Mouse (Mus musculus) cerebellum, adult 18-20 months (tissue): Measurements from ENCODE around the gene Dnmt1.
A peak's percentile ranks its signal among the peaks of the same experiment; 100 is the strongest.

ENCODE experiments used
- DNase-seq, 2 experiments: peaks; one replicate each; pipeline ENCODE4 v3.0.0; 2021

The Dnmt1 gene

DNA sequence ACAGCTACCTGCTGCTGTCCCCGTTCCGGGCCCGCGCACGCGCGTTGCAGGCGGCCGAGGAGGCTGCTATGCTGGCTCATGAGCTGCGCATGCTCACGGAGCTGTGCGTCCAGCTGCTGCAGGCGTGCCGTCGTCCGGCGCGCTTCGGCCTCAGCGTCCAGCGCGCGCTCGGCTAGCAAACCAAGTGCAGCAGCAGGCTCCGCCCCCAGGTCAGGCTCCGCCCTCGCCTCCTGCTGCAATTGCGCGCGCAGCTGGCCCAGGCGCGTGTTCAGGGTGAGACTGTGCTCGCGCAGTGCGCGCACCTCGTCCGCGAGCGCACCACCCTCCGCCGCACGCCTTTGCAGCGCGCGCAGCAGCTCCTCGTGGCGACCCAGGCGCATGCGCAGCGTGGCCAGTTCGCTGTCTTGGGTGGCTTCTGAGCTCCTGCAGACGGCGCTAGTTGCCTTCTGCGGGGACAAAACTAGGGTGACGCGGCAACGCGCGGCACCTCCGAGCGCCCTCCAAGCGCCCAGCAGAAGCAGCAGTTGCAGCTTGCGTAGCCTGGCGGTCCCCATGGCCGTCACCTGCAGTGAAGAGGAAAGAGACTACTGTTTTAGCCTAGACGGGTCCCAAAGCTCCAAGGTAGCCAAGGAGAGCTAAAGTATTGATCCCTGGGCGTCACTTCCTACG, 81.5 kb downstream of the Dnmt1 start:
- peak; percentile 97 to 100 for DNase-seq

DNA sequence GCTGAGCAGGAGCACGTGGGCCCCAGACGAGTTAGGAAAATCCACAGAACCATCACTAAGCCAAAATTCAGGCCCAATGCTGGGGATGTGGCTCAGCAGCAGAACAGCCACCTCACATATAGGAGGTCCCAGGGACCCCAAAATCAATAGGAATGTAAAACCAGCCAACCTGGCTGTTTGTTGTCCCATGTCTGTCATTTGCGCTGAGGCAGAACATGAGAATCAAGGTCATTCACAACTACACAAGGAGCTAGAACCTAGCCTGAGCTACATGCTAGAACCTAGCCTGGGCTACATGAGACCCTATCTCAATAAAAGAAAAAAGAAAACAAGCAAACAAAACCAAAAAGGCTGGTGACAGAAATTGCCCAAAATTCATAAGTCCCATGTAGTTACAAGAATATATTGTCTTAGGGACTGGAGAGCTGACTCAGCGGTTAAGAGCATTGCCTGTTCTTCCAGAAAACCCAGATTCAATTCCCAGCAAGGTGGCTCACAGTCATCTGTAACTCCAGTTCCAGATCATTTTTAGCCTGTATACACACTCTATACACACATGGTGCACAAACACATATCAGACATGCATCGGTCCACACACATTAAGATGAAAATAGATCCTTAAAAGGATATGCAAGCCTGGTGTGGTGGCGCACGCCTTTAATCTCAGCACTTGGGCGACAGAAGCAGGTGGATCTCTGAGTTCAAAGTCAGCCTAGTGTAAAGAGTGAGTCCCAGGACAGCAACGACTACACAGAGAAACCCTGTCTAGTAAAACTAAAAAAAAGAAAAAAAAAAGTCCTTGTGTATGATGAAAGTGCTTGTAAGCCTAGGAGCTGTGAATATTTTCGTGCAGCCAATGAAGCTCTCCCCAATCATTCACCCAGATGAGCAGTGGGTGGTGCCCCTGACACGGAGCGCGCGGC, 82.3 kb downstream of the Dnmt1 start:
- DNase-seq: peak in 1 of 2 experiments; percentile 20

DNA sequence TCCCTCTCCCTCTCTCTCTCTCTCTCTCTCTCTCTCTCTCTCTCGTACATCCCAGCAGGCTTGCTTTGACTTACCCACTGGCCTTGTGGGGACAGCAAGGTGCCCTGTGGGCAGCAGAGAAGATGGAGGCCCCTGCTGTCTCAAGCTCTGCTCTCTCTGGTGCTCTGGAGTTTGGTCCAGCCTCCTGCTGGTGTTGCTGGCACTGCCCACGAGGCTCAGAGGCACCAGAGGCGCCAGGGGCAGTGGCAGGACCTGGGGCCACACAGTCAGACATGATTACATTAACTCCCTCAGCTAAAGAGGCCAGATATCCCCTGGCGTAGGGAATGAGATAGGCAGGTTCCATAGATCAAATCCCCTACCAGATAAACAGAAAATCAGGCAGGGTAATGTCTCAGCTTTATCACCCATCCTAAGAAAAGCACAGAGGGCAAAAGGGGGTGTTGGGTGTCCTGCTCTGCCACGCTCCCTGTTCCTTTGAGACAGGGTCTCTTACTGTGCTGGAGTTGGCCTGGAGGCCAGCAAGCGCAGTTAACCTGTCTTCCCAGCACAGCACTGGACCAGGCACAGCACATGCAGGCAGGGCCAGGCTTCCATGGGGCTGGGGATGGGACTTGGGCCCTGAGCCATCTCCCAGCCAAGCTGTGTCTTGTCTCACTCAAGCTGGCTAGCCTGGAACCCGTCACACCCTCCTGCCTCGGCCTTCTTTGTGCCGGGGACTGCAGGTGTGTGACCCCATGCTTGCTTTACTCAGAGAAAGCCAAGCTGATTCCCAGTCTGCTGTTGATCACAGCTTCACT, 83.2 kb downstream of the Dnmt1 start:
- DNase-seq: no peak

DNA sequence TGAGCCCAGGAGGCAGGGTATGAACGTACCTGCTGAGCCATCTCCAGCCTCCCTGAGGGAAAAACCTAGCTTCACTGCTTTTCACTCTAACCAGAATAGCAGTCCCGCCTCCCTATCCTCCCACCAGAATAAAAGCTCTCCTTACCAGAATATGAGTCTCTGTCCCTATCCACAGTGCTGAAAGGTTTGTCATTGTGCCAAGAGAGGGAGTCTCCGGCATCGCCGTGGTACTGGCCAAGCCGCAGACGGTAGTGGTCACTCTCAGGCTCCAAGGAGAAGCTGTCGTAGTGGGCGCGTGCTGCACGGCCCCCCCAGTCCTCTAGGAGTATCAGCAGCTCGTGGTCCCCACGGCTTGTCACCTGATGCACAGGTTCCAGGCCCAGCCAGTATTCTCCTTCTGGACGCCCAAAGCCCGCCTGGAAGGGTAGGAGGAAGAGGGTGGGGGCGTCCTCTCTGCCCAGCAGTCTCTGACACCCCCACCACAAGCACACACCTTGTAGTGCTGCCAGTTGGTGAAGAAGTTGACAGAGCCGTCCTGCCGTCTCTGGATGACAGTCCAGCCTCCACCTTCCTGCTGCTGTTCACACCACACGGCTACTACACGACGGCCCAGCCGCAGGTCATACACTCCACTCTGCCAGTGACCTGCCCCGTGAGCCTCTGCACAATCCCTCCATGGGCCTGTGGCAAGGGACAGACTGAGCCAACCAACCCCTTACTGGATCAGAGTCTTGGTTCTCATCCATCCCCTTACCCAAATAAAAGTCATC, 84.5 kb downstream of the Dnmt1 start:
- DNase-seq: peak in 1 of 2 experiments; percentile 18

DNA sequence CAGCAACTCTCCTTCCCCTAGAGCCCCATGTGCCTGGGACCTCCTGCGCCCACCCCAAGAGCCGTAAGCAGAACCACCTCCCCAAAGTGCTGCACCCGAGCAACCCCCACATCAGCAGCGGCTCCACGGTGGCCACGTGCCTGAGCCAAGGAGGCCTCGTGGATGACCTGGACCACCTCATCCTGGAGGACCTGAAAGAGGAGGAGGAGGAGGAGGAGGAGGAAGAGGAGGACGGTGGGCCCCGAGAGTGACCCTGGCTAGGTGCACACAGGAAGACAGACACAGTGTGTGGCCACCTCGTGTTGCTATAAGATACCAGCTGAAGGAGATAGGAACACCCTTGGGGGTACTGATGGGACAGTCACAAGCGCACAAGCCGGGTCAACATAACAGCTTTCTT, 86.2 kb downstream of the Dnmt1 start:
- DNase-seq: no peak

DNA sequence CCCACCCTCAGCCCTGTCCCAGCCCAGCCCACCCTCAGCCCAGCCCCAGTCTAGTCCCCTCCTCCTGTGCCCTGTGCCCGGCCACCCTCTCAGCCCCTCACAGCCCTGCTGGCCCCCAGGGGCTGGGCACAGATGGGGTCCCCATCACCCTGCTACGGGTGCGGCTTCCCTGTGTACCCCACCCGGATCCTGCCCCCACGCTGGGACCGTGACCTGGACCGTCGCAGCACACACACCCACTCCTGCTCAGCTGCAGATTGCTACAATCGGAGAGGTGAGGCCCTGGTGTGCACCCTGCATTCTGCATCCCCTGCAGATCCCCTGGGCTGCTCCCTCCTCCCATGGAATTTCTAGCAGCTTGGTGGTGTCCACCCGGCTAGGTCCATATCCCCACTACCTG, 86.7 kb downstream of the Dnmt1 start:
- DNase-seq: no peak

DNA sequence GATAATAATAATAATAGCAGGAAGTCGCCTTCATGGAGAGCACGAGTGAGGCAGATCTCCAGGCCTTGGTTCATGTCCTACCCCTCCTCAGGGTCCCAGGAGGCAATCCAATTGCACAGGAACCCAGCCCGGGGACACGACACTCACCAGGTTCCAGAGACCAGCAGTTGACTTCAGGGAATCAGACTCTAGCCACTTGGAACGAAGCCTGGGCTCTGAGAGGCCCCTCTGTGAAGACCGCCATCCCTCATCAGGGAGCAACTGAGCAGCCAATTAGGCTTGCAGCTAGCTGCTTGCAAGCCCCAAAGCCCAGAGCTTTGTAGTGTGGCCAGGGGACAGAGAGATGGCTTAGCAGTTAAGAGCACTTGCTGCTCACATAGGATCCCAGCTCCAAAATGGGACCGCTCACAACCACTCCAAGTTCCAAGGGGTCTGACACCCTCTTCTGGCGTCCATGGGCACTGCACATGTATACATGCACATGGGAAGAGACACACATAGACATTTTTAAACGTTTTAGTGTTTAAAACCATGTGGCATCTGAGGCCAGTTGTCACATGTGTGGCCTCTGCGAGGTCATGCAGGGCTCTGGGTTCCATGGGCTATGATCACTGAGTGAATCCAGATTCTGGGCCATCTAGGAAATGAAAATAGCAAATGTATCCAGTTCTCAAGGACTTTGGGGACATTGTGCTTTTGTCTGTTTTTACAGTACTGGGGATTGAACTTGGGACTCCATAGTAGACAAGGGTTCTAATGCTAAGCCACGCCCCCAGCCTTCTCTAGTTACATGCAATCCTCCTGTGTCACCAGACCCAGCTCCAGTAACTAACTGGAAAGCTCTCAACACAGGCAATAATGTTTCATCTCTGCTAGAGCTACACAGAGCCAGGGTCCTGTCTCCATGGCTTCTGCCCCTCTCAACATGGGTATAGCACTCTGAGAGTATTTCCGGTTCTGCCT, 89.2 kb downstream of the Dnmt1 start:
- DNase-seq: peak in 1 of 2 experiments; percentile 22

DNA sequence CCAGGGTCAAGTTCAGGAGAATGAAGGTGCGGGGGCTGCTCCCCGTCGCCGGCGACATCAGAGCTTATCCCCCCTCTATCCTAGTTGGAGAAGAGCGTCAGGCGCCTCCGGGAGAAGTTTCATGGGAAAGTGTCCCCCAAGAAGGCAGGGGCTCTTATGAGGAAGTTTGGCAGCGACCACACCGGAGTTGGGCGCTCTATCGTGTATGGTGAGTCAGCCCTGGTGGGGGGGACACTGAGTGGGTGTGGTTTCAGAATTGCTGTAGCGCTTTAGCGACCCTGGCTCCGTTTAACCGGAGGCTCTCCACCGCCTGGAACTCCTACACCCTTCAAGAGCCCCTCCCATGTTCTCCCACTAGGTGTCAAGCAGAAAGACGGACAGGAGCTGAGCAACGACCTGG, 90.4 kb downstream of the Dnmt1 start:
- peak; percentile 15 to 22 for DNase-seq

DNA sequence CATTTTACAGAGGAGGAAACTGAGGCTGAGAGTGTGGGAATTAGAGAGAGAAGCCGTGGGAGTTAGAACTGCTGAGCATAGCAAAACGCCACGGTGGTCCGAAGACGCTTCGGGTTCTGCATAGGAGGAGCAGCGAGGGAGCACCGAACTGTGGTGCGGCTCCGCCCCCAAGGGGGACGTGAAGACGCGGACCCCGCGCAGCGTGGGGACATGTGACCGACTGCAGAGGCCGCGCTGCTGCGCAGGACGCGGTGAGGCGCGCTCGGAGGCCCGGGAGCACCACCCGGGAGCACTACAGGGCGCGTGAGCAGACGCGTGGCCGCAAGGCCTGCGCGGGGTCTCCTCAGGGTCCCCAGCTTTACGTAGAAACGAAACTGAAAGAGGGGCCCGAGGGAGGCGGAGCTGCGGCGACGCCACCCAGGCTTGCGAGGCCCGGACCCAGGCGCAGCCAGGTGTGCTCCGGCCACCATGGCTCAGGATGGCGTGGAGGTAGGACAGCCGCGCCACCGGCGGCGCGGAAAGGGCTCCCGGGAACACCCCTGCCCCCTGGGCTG, 91.2 kb downstream of the Dnmt1 start, which contains the start of gene A230050P20Rik:
Gene A230050P20Rik, plus strand, starts transcription at position 195 of the 554 bp plus-strand sequence.
- peak; percentile 71 to 80 for DNase-seq

DNA sequence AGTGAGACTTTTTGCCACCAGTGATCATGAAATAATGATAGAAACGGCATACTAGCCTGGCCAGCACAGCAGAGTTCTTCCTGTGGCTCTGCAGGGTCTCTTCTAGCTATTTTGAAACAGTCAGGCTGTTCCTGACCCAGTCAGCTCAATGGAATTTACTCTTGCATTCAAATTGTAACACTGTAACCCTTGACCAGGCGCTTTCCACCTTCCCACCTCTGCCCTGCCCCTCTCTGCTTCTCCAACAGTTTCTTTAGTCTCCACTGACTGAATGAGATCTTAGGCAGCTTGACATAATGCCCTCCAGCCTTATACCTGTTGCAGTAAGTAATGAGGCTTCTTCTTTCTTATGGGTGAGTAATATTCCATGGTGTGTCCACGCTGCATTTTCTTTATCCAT, 92.8 kb downstream of the Dnmt1 start:
- no peak for DNase-seq

DNA sequence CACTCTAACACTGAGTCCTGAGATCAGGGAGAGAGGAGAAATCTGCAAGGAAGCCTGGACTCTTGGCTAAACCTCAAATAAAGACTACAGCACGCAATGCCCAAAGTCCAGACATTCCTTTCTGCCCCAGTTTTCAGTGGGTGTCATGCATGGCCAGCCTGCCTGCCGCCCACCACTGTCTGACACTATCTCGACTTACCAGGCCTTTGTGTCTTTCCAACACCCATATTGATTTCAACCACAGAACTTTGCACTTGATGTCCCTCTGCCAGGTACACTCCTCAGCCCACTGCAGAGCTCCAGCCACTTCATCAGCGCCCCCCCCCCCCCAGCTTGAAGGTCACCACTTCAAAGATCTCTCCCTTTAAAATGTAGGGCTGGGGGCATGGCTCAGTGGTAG, 97.5 kb downstream of the Dnmt1 start:
- DNase-seq: no peak

DNA sequence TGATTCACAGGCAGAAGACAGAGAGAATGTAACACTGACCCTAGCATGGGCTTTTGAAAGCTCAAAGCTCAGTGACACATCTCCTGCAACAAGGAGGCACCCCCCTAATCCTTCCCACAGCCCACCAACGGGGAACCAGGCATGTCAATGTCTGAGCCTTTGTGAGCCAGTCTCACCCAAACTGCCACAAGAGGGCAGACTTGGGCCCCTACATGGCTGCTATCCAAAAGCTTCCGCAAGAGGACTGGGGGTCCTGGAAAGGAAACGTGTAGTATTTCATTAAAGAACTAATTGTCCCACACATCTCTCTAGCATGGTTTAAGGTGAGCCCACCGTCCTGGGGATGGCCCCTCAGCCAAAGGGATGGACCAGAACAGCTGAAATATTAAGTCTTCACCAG, 97.9 kb downstream of the Dnmt1 start:
- peak in 1 of 2 experiments; percentile 13 for DNase-seq

DNA sequence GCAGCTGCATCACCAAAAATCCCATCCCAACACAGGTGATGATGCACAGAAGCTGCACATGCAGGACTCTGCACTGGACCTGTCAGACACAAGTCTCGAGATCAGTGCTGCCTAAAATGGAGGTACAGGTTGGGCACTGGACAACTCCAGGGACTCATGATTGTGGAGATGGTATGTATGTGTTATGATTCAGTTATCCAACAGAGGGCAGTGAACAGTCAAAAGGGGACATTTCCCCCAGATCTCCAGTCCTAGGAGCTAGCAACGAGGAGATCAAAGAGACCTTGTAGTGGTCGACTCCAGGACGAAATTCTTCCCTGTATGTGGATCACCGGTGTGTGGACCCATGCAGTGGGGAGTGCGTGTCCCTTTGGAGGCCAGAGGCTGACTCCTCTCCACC, 99.8 kb downstream of the Dnmt1 start:
- DNase-seq: no peak
